Mouse (Mus musculus) NIH3T3 (cell line): Measurements from ENCODE around the gene Nlgn1.
A peak's percentile ranks its signal among the peaks of the same experiment; 100 is the strongest.

Experiments used
- DNase-seq: peaks from one replicate; pipeline ENCODE4 v3.0.0-alpha.2; 2012; ENCODE audit warnings: low read depth

Gene Nlgn1

GRCm38 (mm10) chr3:26332400-26333238 is at the start of gene Nlgn1:
Nlgn1 (minus strand) TSS chr3:26332460.
- DNase-seq, result no peak

GRCm38 (mm10) chr3:26378272-26378671 is 46.0 kb upstream of the Nlgn1 start:
- DNase-seq, result no peak

GRCm38 (mm10) chr3:26355082-26355481 is 22.8 kb upstream of the Nlgn1 start:
- DNase-seq, result no peak

GRCm38 (mm10) chr3:26354483-26355030 is 22.3 kb upstream of the Nlgn1 start:
- DNase-seq, result no peak

GRCm38 (mm10) chr3:26337495-26337894 is 5.2 kb upstream of the Nlgn1 start:
- DNase-seq, result no peak

GRCm38 (mm10) chr3:26333239-26333811 is 1.1 kb upstream of the Nlgn1 start:
- DNase-seq, result no peak

- DNase-seq, result no peak
Observed at GRCm38 (mm10) chr3:26331177-26332061, 841 bp downstream of the Nlgn1 start.

GRCm38 (mm10) chr3:26330863-26331176 is 1.4 kb downstream of the Nlgn1 start:
- no peak for DNase-seq

GRCm38 (mm10) chr3:26330019-26330418 is 2.2 kb downstream of the Nlgn1 start:
- DNase-seq, result no peak

- no peak for DNase-seq
Observed at GRCm38 (mm10) chr3:26324510-26324909, 7.8 kb downstream of the Nlgn1 start.

- no peak for DNase-seq
Observed at GRCm38 (mm10) chr3:26317397-26317796, 14.9 kb downstream of the Nlgn1 start.

- DNase-seq, result no peak
Observed at GRCm38 (mm10) chr3:26297869-26298268, 34.4 kb downstream of the Nlgn1 start.

- DNase-seq, result no peak
Observed at GRCm38 (mm10) chr3:26270894-26271795, 61.1 kb downstream of the Nlgn1 start.

- DNase-seq, result no peak
Observed at GRCm38 (mm10) chr3:26246564-26246963, 85.7 kb downstream of the Nlgn1 start.

- no peak for DNase-seq
Observed at GRCm38 (mm10) chr3:26243274-26243673, 89.0 kb downstream of the Nlgn1 start.

- no peak for DNase-seq
Observed at GRCm38 (mm10) chr3:26230006-26230405, 102.3 kb downstream of the Nlgn1 start.

GRCm38 (mm10) chr3:26228827-26229226 is 103.4 kb downstream of the Nlgn1 start:
- peak; percentile 13 for DNase-seq

- DNase-seq, result no peak
Observed at GRCm38 (mm10) chr3:26228172-26228781, 104.0 kb downstream of the Nlgn1 start.

- DNase-seq, result no peak
Observed at GRCm38 (mm10) chr3:26223500-26223899, 108.8 kb downstream of the Nlgn1 start.

GRCm38 (mm10) chr3:26216231-26216630 is 116.0 kb downstream of the Nlgn1 start:
- no peak for DNase-seq

GRCm38 (mm10) chr3:26202702-26203101 is 129.6 kb downstream of the Nlgn1 start:
- DNase-seq, result no peak
